Mouse (Mus musculus) spleen, embryonic (tissue): ENCODE results near the gene Gramd1c.

Experiments
- CTCF ChIA-PET: fragments of 350-600 bp; sonication (Branson Sonifier 250); formaldehyde crosslinking; loops from one replicate; lab custom pipeline; 2022; lab: Charles Lee

The Gramd1c gene

GRCm38 (mm10) chr16:43963780-43964179, 99.4 kb downstream of the Gramd1c start:
- CTCF ChIA-PET: no interaction called here

- CTCF ChIA-PET: no interaction called here
Observed at GRCm38 (mm10) chr16:43963291-43963690, 99.9 kb downstream of the Gramd1c start.

- CTCF ChIA-PET: no interaction called here
Observed at GRCm38 (mm10) chr16:43958038-43958437, 105.1 kb downstream of the Gramd1c start.

GRCm38 (mm10) chr16:43954913-43955312, 108.2 kb downstream of the Gramd1c start:
- CTCF ChIA-PET: no interaction called here

- CTCF ChIA-PET: no interaction called here
Observed at GRCm38 (mm10) chr16:43951591-43951990, 111.6 kb downstream of the Gramd1c start.

GRCm38 (mm10) chr16:43945869-43946268, 117.3 kb downstream of the Gramd1c start:
- CTCF ChIA-PET: no interaction called here

- CTCF ChIA-PET: no interaction called here
Observed at GRCm38 (mm10) chr16:43945351-43945750, 117.8 kb downstream of the Gramd1c start.

GRCm38 (mm10) chr16:43940846-43941245, 122.3 kb downstream of the Gramd1c start:
- CTCF ChIA-PET: no interaction called here

DNA sequence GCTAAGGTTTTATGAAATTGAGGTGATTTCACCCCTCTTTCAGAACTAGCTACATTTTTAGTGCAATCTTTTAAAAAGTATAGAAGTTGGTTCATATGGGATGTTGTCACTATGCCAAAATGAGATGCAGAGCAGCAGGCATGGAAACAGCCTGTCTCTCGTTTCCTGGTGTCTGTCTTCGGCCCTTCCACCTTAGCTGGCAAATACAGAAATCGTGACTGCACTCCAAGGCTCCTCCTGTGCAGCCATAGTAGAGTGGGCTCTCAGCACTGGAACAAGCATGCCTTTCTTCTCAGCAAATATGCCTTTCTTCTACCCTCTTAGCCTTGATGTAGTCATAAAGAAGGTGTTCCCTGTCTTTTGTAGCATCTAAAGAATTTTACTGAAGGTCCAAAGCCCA, 127.3 kb downstream of the Gramd1c start:
- CTCF ChIA-PET: interaction anchor here (0.5 kb wide), 1 partner anchor 110 kb away, joined by 4 read pairs; no protein-coding TSS in a partner anchor

DNA sequence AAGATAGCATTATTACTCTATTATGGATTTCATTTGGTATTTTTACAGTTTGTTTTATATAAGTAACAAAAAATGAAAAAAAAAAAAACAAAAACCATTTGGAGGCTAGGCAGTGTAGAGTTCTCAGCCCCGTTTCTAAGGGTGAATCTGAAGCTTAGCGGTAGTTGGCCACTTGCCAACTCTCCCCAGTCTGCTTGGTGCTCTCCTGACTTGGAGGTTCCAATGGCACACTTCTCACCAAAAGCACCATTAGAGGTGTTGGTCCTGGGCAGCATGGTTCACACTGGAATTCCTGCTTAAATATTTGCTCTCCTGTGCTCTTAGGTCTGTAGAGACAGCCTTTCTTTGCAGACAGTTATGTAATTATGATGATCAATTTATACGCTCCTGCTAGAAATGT, 127.8 kb downstream of the Gramd1c start:
- CTCF ChIA-PET: interaction anchor here (0.5 kb wide), 1 partner anchor 109 kb away, joined by 4 read pairs; no protein-coding TSS in a partner anchor

DNA sequence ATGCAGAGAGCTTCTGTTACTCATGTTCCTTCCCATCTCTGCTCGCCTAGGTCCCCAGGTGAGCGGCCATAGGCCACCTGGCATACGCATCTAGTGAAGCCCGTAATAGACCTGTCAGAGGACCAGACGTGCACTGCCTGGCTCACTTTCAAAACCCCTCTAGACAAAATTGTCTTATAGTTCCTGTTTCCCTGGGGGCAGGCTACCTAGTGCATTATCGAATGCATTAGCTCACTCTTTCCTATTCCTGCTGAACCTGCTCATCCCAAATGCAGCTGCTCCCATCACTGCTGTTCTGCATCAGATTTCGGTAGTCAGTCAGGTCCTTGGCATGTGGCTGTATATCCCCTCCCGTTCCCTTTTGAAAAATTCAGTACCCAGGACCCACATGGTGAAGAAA, 128.3 kb downstream of the Gramd1c start:
- CTCF ChIA-PET: no interaction called here

GRCm38 (mm10) chr16:43933041-43933440, 130.1 kb downstream of the Gramd1c start:
- CTCF ChIA-PET: no interaction called here

DNA sequence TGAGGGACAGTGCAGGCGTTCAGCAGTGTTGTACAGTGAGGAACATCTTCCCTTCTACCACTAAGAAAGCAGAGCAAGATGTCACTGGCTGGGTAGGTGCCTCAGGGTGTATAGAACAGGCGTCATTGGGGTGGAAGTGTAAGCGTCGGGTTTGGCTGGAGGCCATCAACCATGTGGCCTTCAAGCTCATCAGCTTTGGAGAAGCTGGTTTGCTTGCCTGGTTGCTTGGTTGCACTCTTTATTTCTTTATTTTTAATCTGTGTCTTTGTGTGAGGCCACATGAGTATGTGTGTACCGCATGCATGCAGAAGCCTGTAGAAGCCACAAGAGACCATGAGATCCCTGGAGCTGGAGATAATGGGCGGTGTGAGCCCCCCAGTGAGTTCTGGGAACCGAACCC, 130.8 kb downstream of the Gramd1c start:
- CTCF ChIA-PET: no interaction called here

DNA sequence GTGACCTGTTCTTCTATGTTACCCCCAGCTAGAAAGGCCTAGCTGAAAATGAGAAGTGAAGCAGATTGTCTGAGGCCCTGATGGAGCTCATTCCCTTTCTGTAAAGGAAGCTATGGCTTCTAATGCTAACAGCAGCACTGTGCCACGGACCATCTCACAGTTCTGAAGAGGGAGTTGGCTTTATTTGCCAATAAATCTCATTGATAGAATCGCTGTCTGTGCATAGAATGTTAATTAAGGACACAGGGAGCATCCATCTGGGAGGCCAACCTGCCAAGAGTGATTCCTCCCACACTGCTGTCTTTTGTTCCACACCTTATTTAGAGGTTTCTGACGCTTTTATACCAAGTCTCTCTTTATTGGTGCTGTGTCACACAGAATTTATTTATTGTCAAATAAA, 131.6 kb downstream of the Gramd1c start:
- CTCF ChIA-PET: no interaction called here

DNA sequence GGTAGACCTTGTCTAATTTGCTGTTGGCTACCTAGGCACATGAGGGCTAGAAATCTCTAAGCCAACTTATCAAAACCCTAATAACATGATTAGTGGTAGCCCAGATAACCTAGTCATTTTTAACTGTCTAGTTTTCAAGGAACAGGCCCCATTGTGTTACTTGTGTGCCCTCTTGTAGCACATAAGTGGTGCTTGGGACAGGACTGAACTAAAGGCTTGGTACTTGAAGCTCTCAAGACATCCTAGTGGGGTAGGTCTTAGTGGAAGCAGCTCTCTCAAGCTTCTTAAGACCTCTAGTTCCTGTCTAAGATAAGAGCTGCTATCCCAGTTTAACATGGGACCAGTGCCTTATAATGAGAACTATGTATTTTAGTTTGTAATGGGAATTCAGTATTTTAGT, 132.6 kb downstream of the Gramd1c start:
- CTCF ChIA-PET: no interaction called here
